Mouse (Mus musculus): ENCODE measurements around the gene Ankrd17.

Ankrd17 gene

GRCm38 (mm10) chr5:90366121-90367066 is at the start of gene Ankrd17:
Ankrd17 (minus strand) TSS chr5:90366577.
- Histone ChIP-seq H3K4me1 (replicated peaks; ENCODE audit: low read depth, low read length) (peaks cover 43% of the 10 kb centered on the region), H3K4me3 (replicated peaks; ENCODE audit: low read length) (peak within 1 kb of the TSS; percentile 94), H3K9me3 (ENCODE audit: low read length) (peaks cover 3% of the 10 kb centered on the region), H3K36me3 (ENCODE audit: insufficient read depth, low read length) (peaks cover 26% of the 10 kb centered on the region), H3K27me3 (ENCODE audit: insufficient read depth, low read length) (no peaks in the 10 kb centered on the region)
- TF ChIP-seq CTCF (conservative IDR thresholded peaks at IDR 0.05; ENCODE audit: low read length) (no peak), NANOG (IDR thresholded peaks at IDR 0.05; ENCODE audit: borderline replicate concordance, low read length) (no peak), POU5F1 (IDR thresholded peaks at IDR 0.05; ENCODE audit: borderline replicate concordance, low read length) (no peak)

- H3K27me3 ChIP-seq (ENCODE audit: insufficient read depth, low read length) = no peaks in the 10 kb centered on the region
- TF ChIP-seq CTCF (conservative IDR thresholded peaks at IDR 0.05; ENCODE audit: low read length) (no peak), NANOG (IDR thresholded peaks at IDR 0.05; ENCODE audit: borderline replicate concordance, low read length) (no peak), POU5F1 (IDR thresholded peaks at IDR 0.05; ENCODE audit: borderline replicate concordance, low read length) (no peak)
- H3K4me3 ChIP-seq (replicated peaks; ENCODE audit: low read length) = no peak overlapping the region
- H3K4me1 ChIP-seq (replicated peaks; ENCODE audit: low read depth, low read length) = no peaks in the 10 kb centered on the region
- H3K9me3 ChIP-seq (ENCODE audit: low read length) = no peaks in the 10 kb centered on the region
- H3K36me3 ChIP-seq (ENCODE audit: insufficient read depth, low read length) = no peaks in the 10 kb centered on the region
These were observed 48.5 kb upstream of the Ankrd17 start for GRCm38 (mm10) chr5:90414925-90415295.

GRCm38 (mm10) chr5:90414142-90414924 is 48.0 kb upstream of the Ankrd17 start:
- H3K9me3 ChIP-seq (ENCODE audit: low read length) = no peaks in the 10 kb centered on the region
- TF ChIP-seq POU5F1 (IDR thresholded peaks at IDR 0.05; ENCODE audit: borderline replicate concordance, low read length) = no peak
- TF ChIP-seq NANOG (IDR thresholded peaks at IDR 0.05; ENCODE audit: borderline replicate concordance, low read length) = no peak
- no peak for TF ChIP-seq CTCF (conservative IDR thresholded peaks at IDR 0.05; ENCODE audit: low read length)
- no peaks in the 10 kb centered on the region for H3K4me1 ChIP-seq (replicated peaks; ENCODE audit: low read depth, low read length)
- H3K4me3 ChIP-seq (replicated peaks; ENCODE audit: low read length) = no peak overlapping the region
- no peaks in the 10 kb centered on the region for H3K27me3 ChIP-seq (ENCODE audit: insufficient read depth, low read length)
- H3K36me3 ChIP-seq (ENCODE audit: insufficient read depth, low read length) = no peaks in the 10 kb centered on the region

GRCm38 (mm10) chr5:90405210-90405609 is 38.8 kb upstream of the Ankrd17 start:
- no peaks in the 10 kb centered on the region for H3K36me3 ChIP-seq (ENCODE audit: insufficient read depth, low read length)

GRCm38 (mm10) chr5:90396817-90397216 is 30.4 kb upstream of the Ankrd17 start:
- no peaks in the 10 kb centered on the region for H3K4me1 ChIP-seq (replicated peaks; ENCODE audit: low read depth, low read length)
- H3K9me3 ChIP-seq (ENCODE audit: low read length) = no peaks in the 10 kb centered on the region
- H3K4me3 ChIP-seq (replicated peaks; ENCODE audit: low read length) = no peak overlapping the region
- no peak for TF ChIP-seq CTCF (conservative IDR thresholded peaks at IDR 0.05; ENCODE audit: low read length)
- no peak for TF ChIP-seq NANOG (IDR thresholded peaks at IDR 0.05; ENCODE audit: borderline replicate concordance, low read length)
- TF ChIP-seq POU5F1 (IDR thresholded peaks at IDR 0.05; ENCODE audit: borderline replicate concordance, low read length) = no peak
- H3K36me3 ChIP-seq (ENCODE audit: insufficient read depth, low read length) = no peaks in the 10 kb centered on the region
- H3K27me3 ChIP-seq (ENCODE audit: insufficient read depth, low read length) = no peaks in the 10 kb centered on the region

More at GRCm38 (mm10) chr5:90405210-90405609, 38.8 kb upstream of the Ankrd17 start:
- Histone ChIP-seq H3K4me1 (replicated peaks; ENCODE audit: low read depth, low read length) (peaks cover 8% of the 10 kb centered on the region; the same call in 1 of the 2 replicates), H3K9me3 (ENCODE audit: low read length) (no peaks in the 10 kb centered on the region), H3K27me3 (ENCODE audit: insufficient read depth, low read length) (no peaks in the 10 kb centered on the region), H3K4me3 (replicated peaks; ENCODE audit: low read length) (no peak overlapping the region)
- TF ChIP-seq CTCF (conservative IDR thresholded peaks at IDR 0.05; ENCODE audit: low read length) (no peak), NANOG (IDR thresholded peaks at IDR 0.05; ENCODE audit: borderline replicate concordance, low read length) (no peak), POU5F1 (IDR thresholded peaks at IDR 0.05; ENCODE audit: borderline replicate concordance, low read length) (no peak)

- TF ChIP-seq CTCF (conservative IDR thresholded peaks at IDR 0.05; ENCODE audit: low read length) = no peak
- no peak for TF ChIP-seq NANOG (IDR thresholded peaks at IDR 0.05; ENCODE audit: borderline replicate concordance, low read length)
- TF ChIP-seq POU5F1 (IDR thresholded peaks at IDR 0.05; ENCODE audit: borderline replicate concordance, low read length) = no peak
- H3K9me3 ChIP-seq (ENCODE audit: low read length) = no peaks in the 10 kb centered on the region
- no peak overlapping the region for H3K4me3 ChIP-seq (replicated peaks; ENCODE audit: low read length)
- no peaks in the 10 kb centered on the region for H3K27me3 ChIP-seq (ENCODE audit: insufficient read depth, low read length)
- no peaks in the 10 kb centered on the region for H3K36me3 ChIP-seq (ENCODE audit: insufficient read depth, low read length)
- H3K4me1 ChIP-seq (replicated peaks; ENCODE audit: low read depth, low read length) = no peaks in the 10 kb centered on the region
These were observed 27.9 kb upstream of the Ankrd17 start for GRCm38 (mm10) chr5:90394322-90394721.

- no peaks in the 10 kb centered on the region for H3K4me1 ChIP-seq (replicated peaks; ENCODE audit: low read depth, low read length)
- no peaks in the 10 kb centered on the region for H3K27me3 ChIP-seq (ENCODE audit: insufficient read depth, low read length)
- H3K36me3 ChIP-seq (ENCODE audit: insufficient read depth, low read length) = no peaks in the 10 kb centered on the region
- H3K9me3 ChIP-seq (ENCODE audit: low read length) = no peaks in the 10 kb centered on the region
- no peak overlapping the region for H3K4me3 ChIP-seq (replicated peaks; ENCODE audit: low read length)
- TF ChIP-seq CTCF (conservative IDR thresholded peaks at IDR 0.05; ENCODE audit: low read length) (no peak), POU5F1 (IDR thresholded peaks at IDR 0.05; ENCODE audit: borderline replicate concordance, low read length) (no peak), NANOG (IDR thresholded peaks at IDR 0.05; ENCODE audit: borderline replicate concordance, low read length) (no peak)
These were observed 27.4 kb upstream of the Ankrd17 start for GRCm38 (mm10) chr5:90393764-90394163.

- Histone ChIP-seq H3K9me3 (ENCODE audit: low read length) (no peaks in the 10 kb centered on the region), H3K4me1 (replicated peaks; ENCODE audit: low read depth, low read length) (no peaks in the 10 kb centered on the region), H3K36me3 (ENCODE audit: insufficient read depth, low read length) (no peaks in the 10 kb centered on the region), H3K27me3 (ENCODE audit: insufficient read depth, low read length) (no peaks in the 10 kb centered on the region), H3K4me3 (replicated peaks; ENCODE audit: low read length) (no peak overlapping the region)
- peak; percentile 53 for TF ChIP-seq CTCF (conservative IDR thresholded peaks at IDR 0.05; ENCODE audit: low read length)
- no peak for TF ChIP-seq NANOG (IDR thresholded peaks at IDR 0.05; ENCODE audit: borderline replicate concordance, low read length)
- no peak for TF ChIP-seq POU5F1 (IDR thresholded peaks at IDR 0.05; ENCODE audit: borderline replicate concordance, low read length)
These were observed 16.7 kb upstream of the Ankrd17 start for GRCm38 (mm10) chr5:90383080-90383479.

Measured in E14TG2a.4 (cell line).